Mouse (Mus musculus) brown adipose tissue, adult 24 weeks (tissue): ENCODE data around the gene Gpr19. TPM values are rescaled to one million over a fixed set of nuclear protein-coding genes. Genes with fewer than 3 reads are reported as not detected.

Source experiments
- H3K27ac ChIP-seq: fragments of 200-500 bp; replicated peaks from 2 replicates; pipeline ENCODE4 v1.5.1; 2012; ENCODE audit warnings: low read depth, mild to moderate bottlenecking, low read length
- H3K4me1 ChIP-seq: fragments of 200-500 bp; 2 replicates; pipeline ENCODE4 v1.6.1; 2012; ENCODE audit warnings: low read length, mixed read lengths; ENCODE audit not compliant: control insufficient read depth, insufficient read depth, insufficient read length
- H3K4me3 ChIP-seq: fragments of 200-500 bp; 2 replicates; pipeline ENCODE4 v1.5.1; 2012; ENCODE audit warnings: low read depth, mild to moderate bottlenecking, low read length, moderate library complexity; ENCODE audit not compliant: insufficient read depth
- polyA plus RNA-seq: library from polyadenylated mRNA; stranded (reverse); fragments of >200 nt; gene quantifications from 2 replicates; pipeline ENCODE4 v1.2.4, GENCODE M21; 2012; ENCODE audit not compliant: missing spikeins, insufficient read depth, insufficient read length

The Gpr19 gene
- polyA plus RNA-seq, 1 experiment = 3.5 TPM

- no peaks in the 10 kb centered on the region for H3K4me1 ChIP-seq
- H3K27ac ChIP-seq = no peak overlapping the region
Observed at GRCm38 (mm10) chr6:134885515-134885914, 12.9 kb downstream of the Gpr19 start.

GRCm38 (mm10) chr6:134883661-134884060, 14.7 kb downstream of the Gpr19 start:
- Histone ChIP-seq H3K4me1 (no peaks in the 10 kb centered on the region), H3K27ac (no peak overlapping the region), H3K4me3 (no peak overlapping the region)

More at GRCm38 (mm10) chr6:134885515-134885914, 12.9 kb downstream of the Gpr19 start:
- H3K4me3 ChIP-seq = no peak overlapping the region

- Histone ChIP-seq H3K4me3 (no peak overlapping the region), H3K4me1 (no peaks in the 10 kb centered on the region), H3K27ac (no peak overlapping the region)
Observed at GRCm38 (mm10) chr6:134880046-134880445, 18.3 kb downstream of the Gpr19 start.

- H3K4me3 ChIP-seq = no peak overlapping the region
- no peak overlapping the region for H3K27ac ChIP-seq
- H3K4me1 ChIP-seq = no peaks in the 10 kb centered on the region
Observed at GRCm38 (mm10) chr6:134879556-134879955, 18.8 kb downstream of the Gpr19 start.

GRCm38 (mm10) chr6:134877892-134878291, 20.5 kb downstream of the Gpr19 start:
- Histone ChIP-seq H3K4me1 (no peaks in the 10 kb centered on the region), H3K27ac (no peak overlapping the region), H3K4me3 (no peak overlapping the region)

GRCm38 (mm10) chr6:134877276-134877675, 21.1 kb downstream of the Gpr19 start:
- H3K27ac ChIP-seq = no peak overlapping the region
- H3K4me1 ChIP-seq = no peaks in the 10 kb centered on the region
- H3K4me3 ChIP-seq = no peak overlapping the region

GRCm38 (mm10) chr6:134876795-134877194, 21.6 kb downstream of the Gpr19 start:
- H3K4me3 ChIP-seq = no peak overlapping the region
- H3K4me1 ChIP-seq = no peaks in the 10 kb centered on the region
- H3K27ac ChIP-seq = no peak overlapping the region

- Histone ChIP-seq H3K4me1 (no peaks in the 10 kb centered on the region), H3K27ac (no peak overlapping the region), H3K4me3 (no peak overlapping the region)
Observed at GRCm38 (mm10) chr6:134873018-134873417, 25.4 kb downstream of the Gpr19 start.

GRCm38 (mm10) chr6:134872236-134872635, 26.1 kb downstream of the Gpr19 start:
- Histone ChIP-seq H3K27ac (no peak overlapping the region), H3K4me1 (no peaks in the 10 kb centered on the region), H3K4me3 (no peak overlapping the region)

- Histone ChIP-seq H3K4me1 (no peaks in the 10 kb centered on the region), H3K27ac (no peak overlapping the region), H3K4me3 (no peak overlapping the region)
Observed at GRCm38 (mm10) chr6:134870887-134871286, 27.5 kb downstream of the Gpr19 start.

- Histone ChIP-seq H3K4me1 (no peaks in the 10 kb centered on the region), H3K4me3 (no peak overlapping the region), H3K27ac (no peak overlapping the region)
Observed at GRCm38 (mm10) chr6:134870209-134870742, 28.1 kb downstream of the Gpr19 start.

GRCm38 (mm10) chr6:134867325-134867724, 31.1 kb downstream of the Gpr19 start:
- H3K4me1 ChIP-seq = no peaks in the 10 kb centered on the region
- H3K4me3 ChIP-seq = no peak overlapping the region
- no peak overlapping the region for H3K27ac ChIP-seq

- Histone ChIP-seq H3K4me1 (no peaks in the 10 kb centered on the region), H3K27ac (no peak overlapping the region), H3K4me3 (no peak overlapping the region)
Observed at GRCm38 (mm10) chr6:134866113-134866512, 32.3 kb downstream of the Gpr19 start.

- no peak overlapping the region for H3K27ac ChIP-seq
- no peaks in the 10 kb centered on the region for H3K4me1 ChIP-seq
- H3K4me3 ChIP-seq = no peak overlapping the region
Observed at GRCm38 (mm10) chr6:134863146-134863545, 35.2 kb downstream of the Gpr19 start.

GRCm38 (mm10) chr6:134862671-134863104, 35.7 kb downstream of the Gpr19 start:
- no peak overlapping the region for H3K27ac ChIP-seq
- no peaks in the 10 kb centered on the region for H3K4me1 ChIP-seq
- H3K4me3 ChIP-seq = no peak overlapping the region

GRCm38 (mm10) chr6:134861386-134861785, 37.0 kb downstream of the Gpr19 start:
- Histone ChIP-seq H3K27ac (no peak overlapping the region), H3K4me3 (no peak overlapping the region), H3K4me1 (no peaks in the 10 kb centered on the region)
